Mouse (Mus musculus): Measurements from ENCODE around the gene Psma3. TPM values are rescaled to one million over a fixed set of nuclear protein-coding genes. Genes with fewer than 3 reads are reported as not detected.

Gene Psma3
- 509 and 532 TPM in 2 replicates for polyA plus RNA-seq (2016; fragmentation: Nextera tagmentation; extraction: Ambion mirVana)

GRCm38 (mm10) chr12:70974441-70975266 is at the start of gene Psma3:
Gene Psma3, plus strand, starts transcription at chr12:70974621.
- Histone ChIP-seq H3K9me3 (replicated peaks) (no peaks in the 10 kb centered on the region), H3K27ac (peak within 1 kb of the TSS; percentile 96), H3K4me2 (replicated peaks) (peak within 1 kb of the TSS; percentile 67), H3K9ac (peak within 1 kb of the TSS; percentile 93), H3K27me3 (no peaks in the 10 kb centered on the region), H3K4me3 (peak within 1 kb of the TSS; percentile 84), H3K36me3 (peaks cover 5% of the 10 kb centered on the region; the same call in 1 of the 2 replicates), H3K4me1 (peaks cover 11% of the 10 kb centered on the region)
- under 1% methylated on average over 66 of the region's 71 CpGs for WGBS
- peak; percentile 99 for ATAC-seq (ENCODE audit: low FRiP score)

DNA sequence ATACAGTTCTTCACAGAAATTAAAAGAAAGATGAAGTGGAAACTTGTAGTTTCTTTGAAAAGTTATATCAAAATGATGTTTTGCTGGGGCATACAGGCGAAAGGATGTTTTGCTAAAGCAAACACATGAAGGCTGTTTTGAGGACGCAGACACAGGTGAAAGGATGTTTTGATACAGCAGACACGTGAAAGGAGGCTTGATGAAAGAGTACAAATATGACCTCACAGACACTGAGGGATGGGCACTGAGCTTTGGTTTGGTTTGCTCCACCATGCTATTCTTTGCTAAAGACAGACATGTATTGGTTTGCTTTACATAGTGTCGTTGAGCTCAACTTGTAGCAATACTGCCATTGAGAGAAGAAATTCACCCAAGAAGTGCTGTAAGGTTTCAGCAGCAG is 44.6 kb upstream of the Psma3 start:
- Histone ChIP-seq H3K27ac (no peak overlapping the region), H3K4me3 (no peak overlapping the region), H3K9me3 (replicated peaks) (no peaks in the 10 kb centered on the region), H3K4me2 (replicated peaks) (no peak overlapping the region), H3K36me3 (no peaks in the 10 kb centered on the region), H3K27me3 (no peaks in the 10 kb centered on the region), H3K9ac (no peak overlapping the region), H3K4me1 (no peaks in the 10 kb centered on the region)
- 83% methylated on average over 4 of the region's 4 CpGs for whole genome bisulfite sequencing
- ATAC-seq (ENCODE audit: low FRiP score), result no peak

DNA sequence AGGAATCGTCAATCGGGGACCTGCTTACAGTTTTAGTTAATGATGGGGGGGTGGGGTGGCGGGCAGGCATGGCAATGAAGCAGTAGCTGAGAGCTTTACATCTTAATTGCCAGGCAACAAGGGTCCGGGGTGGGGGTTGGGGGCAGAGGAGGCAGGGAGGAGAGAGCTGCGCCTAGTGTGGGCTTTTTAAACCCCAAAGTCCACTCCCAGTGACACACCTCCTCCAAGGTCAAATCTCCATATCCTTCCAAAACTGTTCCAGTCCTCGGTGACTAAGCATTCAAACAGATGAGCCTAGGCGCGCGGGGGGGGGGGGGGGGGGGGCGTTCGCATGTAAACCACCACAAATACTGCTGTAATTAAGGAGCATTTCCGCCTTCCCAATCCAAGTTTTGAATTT is 37.3 kb upstream of the Psma3 start:
- Histone ChIP-seq H3K27me3 (no peaks in the 10 kb centered on the region), H3K27ac (peak overlapping the region; percentile 87), H3K4me1 (peaks cover 3% of the 10 kb centered on the region), H3K4me3 (peak overlapping the region; percentile 89), H3K9ac (peak overlapping the region; percentile 93), H3K4me2 (replicated peaks) (peak overlapping the region; percentile 64), H3K9me3 (replicated peaks) (no peaks in the 10 kb centered on the region), H3K36me3 (peaks cover 3% of the 10 kb centered on the region; the same call in 1 of the 2 replicates)
- 16% methylated on average over 12 of the region's 12 CpGs for WGBS
- peak; percentile 43 for ATAC-seq (ENCODE audit: low FRiP score)

- Histone ChIP-seq H3K4me3 (peak within 1 kb of the TSS; percentile 89), H3K27me3 (no peaks in the 10 kb centered on the region), H3K27ac (peak within 1 kb of the TSS; percentile 87), H3K4me2 (replicated peaks) (peak within 1 kb of the TSS; percentile 64), H3K4me1 (peaks cover 3% of the 10 kb centered on the region), H3K9ac (peak within 1 kb of the TSS; percentile 93), H3K9me3 (replicated peaks) (no peaks in the 10 kb centered on the region), H3K36me3 (peaks cover 9% of the 10 kb centered on the region)
- under 1% methylated on average over 59 of the region's 59 CpGs for WGBS
- ATAC-seq (ENCODE audit: low FRiP score), result peak; percentile 97
These were observed 36.6 kb upstream of the Psma3 start, which contains the start of gene Actr10 for GRCm38 (mm10) chr12:70937571-70938384. Gene Actr10, plus strand, starts transcription at chr12:70937857.

DNA sequence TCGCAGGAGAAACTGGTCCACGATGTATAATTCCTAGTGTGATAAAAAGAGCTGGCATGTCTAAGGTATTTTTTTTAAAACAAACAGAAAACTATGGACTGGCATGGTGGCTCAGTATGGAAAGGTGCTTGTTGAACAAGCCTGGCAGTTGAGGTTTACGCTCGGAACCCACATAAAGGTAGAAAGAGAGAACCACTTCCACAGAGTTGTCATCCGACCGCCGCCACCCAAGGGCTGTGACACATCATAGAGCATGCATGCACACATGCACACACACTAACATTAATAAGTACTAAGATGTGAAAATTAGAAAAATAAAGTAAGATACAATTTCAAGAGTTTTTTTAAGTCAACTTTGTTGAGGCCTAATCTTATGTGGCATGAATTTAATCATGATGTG is 33.6 kb upstream of the Psma3 start:
- Histone ChIP-seq H3K36me3 (peaks cover 24% of the 10 kb centered on the region), H3K9ac (no peak overlapping the region), H3K9me3 (replicated peaks) (no peaks in the 10 kb centered on the region), H3K4me1 (peaks cover 3% of the 10 kb centered on the region), H3K27ac (no peak overlapping the region), H3K4me2 (replicated peaks) (no peak overlapping the region), H3K4me3 (no peak overlapping the region), H3K27me3 (no peaks in the 10 kb centered on the region)
- ATAC-seq (ENCODE audit: low FRiP score), result no peak
- 96% methylated on average over 7 of the region's 7 CpGs for WGBS

GRCm38 (mm10) chr12:70944181-70944580 is 30.2 kb upstream of the Psma3 start:
- 94% methylated on average over 5 of the region's 5 CpGs for WGBS
- ATAC-seq (ENCODE audit: low FRiP score), result no peak
- Histone ChIP-seq H3K4me3 (no peak overlapping the region), H3K36me3 (peaks cover 40% of the 10 kb centered on the region), H3K4me2 (replicated peaks) (no peak overlapping the region), H3K27me3 (no peaks in the 10 kb centered on the region), H3K9me3 (replicated peaks) (no peaks in the 10 kb centered on the region), H3K4me1 (no peaks in the 10 kb centered on the region), H3K27ac (no peak overlapping the region), H3K9ac (no peak overlapping the region)

GRCm38 (mm10) chr12:70946585-70947256 is 27.7 kb upstream of the Psma3 start:
- H3K27ac ChIP-seq, result no peak overlapping the region
- no peak for ATAC-seq (ENCODE audit: low FRiP score)
- no peaks in the 10 kb centered on the region for H3K9me3 ChIP-seq (replicated peaks)
- H3K4me2 ChIP-seq (replicated peaks), result no peak overlapping the region
- no peaks in the 10 kb centered on the region for H3K27me3 ChIP-seq
- H3K4me1 ChIP-seq, result no peaks in the 10 kb centered on the region
- WGBS, result 93% methylated on average over 10 of the region's 10 CpGs
- no peak overlapping the region for H3K4me3 ChIP-seq
- H3K9ac ChIP-seq, result no peak overlapping the region
- peaks cover 53% of the 10 kb centered on the region for H3K36me3 ChIP-seq

DNA sequence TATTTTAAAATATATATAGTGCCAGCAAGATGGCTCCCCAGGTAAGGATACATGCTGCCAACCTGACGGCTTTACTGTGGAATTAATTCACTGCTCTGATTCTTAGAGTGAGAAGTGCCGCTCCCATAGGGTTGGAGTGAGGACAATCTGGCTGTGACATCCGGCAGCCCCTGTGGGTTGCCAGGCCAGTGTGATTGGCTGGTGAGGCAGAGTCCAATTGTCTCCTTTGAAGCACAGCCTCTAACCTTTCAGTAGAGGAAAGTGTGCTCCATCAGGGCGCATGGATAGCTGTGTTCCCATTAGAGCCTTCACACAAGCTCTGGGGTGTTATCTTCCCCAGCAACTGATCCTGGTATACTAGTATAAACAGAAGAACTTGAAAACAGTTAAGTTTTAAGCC is 15.8 kb upstream of the Psma3 start:
- Histone ChIP-seq H3K9ac (no peak overlapping the region), H3K4me3 (no peak overlapping the region), H3K27ac (no peak overlapping the region), H3K4me2 (replicated peaks) (no peak overlapping the region), H3K4me1 (no peaks in the 10 kb centered on the region), H3K27me3 (no peaks in the 10 kb centered on the region), H3K36me3 (peaks cover 79% of the 10 kb centered on the region), H3K9me3 (replicated peaks) (no peaks in the 10 kb centered on the region)
- no peak for ATAC-seq (ENCODE audit: low FRiP score)
- 85% methylated on average over 4 of the region's 4 CpGs for WGBS

DNA sequence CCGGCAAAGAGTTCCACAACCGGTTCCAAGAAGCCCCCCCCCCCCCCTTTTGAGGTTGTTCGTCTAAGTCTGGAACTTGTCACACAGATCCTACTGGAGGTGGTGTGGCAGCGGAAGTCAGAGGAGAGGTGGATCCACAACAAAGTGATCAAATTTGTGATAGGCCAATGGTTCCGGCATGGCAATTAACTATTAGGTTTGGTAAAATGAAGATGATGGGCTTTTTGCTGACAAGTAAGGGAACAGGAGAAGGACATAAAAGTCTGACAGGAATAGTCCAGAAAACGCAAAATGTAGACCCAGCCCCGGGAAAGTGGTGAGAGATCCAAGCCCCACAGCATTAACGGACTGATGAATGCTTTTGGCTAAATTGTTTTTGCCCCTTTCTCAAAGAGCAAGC is 6.8 kb upstream of the Psma3 start:
- H3K9ac ChIP-seq, result peak overlapping the region; percentile 58; the same call in 1 of the 2 replicates

DNA sequence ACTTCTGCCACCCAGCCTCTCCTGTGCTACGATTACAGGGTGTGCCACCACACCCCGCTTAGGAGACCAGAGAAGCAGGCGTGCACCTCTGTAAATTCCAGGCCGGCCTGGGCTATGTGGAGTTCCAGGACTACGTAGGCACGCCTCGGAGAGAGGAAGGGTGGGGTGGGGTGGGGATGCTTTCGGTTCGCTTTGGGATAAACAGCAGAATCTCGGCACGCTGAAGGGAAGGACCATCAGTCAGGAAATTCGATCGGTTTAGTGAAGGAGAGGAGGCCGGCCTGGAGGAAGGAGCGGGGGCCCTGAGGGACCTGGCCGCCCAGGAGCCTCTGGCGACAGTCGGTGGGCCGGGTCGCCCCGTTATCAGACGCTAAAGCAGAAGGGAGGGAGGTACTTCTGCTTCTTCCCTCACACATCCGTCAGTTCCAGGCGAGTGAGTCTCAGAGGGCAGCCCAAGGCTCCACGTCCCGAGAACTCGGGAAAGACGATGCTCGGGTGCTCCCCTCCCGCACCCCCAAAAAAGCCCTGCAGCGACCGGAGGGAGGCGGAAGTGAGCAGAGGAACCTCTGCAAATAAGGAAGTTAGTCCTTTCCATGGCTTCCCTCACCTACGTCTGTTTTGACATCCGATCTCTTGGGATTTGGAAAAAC is 6.2 kb upstream of the Psma3 start:
- no peaks in the 10 kb centered on the region for H3K27me3 ChIP-seq
- H3K9me3 ChIP-seq (replicated peaks), result no peaks in the 10 kb centered on the region
- H3K4me2 ChIP-seq (replicated peaks), result peak overlapping the region; percentile 60
- peaks cover 10% of the 10 kb centered on the region for H3K36me3 ChIP-seq
- WGBS, result under 1% methylated on average over 35 of the region's 35 CpGs
- peak overlapping the region; percentile 49 for H3K4me3 ChIP-seq
- peak; percentile 86 for ATAC-seq (ENCODE audit: low FRiP score)
- peak overlapping the region; percentile 58 for H3K9ac ChIP-seq
- peak overlapping the region; percentile 86 for H3K27ac ChIP-seq
- H3K4me1 ChIP-seq, result peaks cover 6% of the 10 kb centered on the region; the same call in 1 of the 2 replicates

More for the DNA sequence above, 6.8 kb upstream of the Psma3 start:
- Histone ChIP-seq H3K9me3 (replicated peaks) (no peaks in the 10 kb centered on the region), H3K27ac (peak overlapping the region; percentile 86), H3K4me3 (peak overlapping the region; percentile 49), H3K4me1 (peaks cover 6% of the 10 kb centered on the region; the same call in 1 of the 2 replicates), H3K36me3 (peaks cover 14% of the 10 kb centered on the region), H3K27me3 (no peaks in the 10 kb centered on the region), H3K4me2 (replicated peaks) (peak overlapping the region; percentile 60)
- ATAC-seq (ENCODE audit: low FRiP score), result peak; percentile 1; the same call in 1 of the 2 replicates
- WGBS, result 53% methylated on average over 8 of the region's 8 CpGs

- Histone ChIP-seq H3K27ac (peak overlapping the region; percentile 86), H3K36me3 (peaks cover 4% of the 10 kb centered on the region), H3K9ac (peak overlapping the region; percentile 58; the same call in 1 of the 2 replicates), H3K4me1 (peaks cover 6% of the 10 kb centered on the region; the same call in 1 of the 2 replicates), H3K27me3 (no peaks in the 10 kb centered on the region), H3K4me3 (peak overlapping the region; percentile 49), H3K9me3 (replicated peaks) (no peaks in the 10 kb centered on the region), H3K4me2 (replicated peaks) (peak overlapping the region; percentile 60)
- 1% methylated on average over 15 of the region's 15 CpGs for WGBS
- peak; percentile 73 for ATAC-seq (ENCODE audit: low FRiP score)
These were observed 5.6 kb upstream of the Psma3 start for GRCm38 (mm10) chr12:70968791-70969307.
